Mouse (Mus musculus): ENCODE results near the gene Ckb. TPM values are rescaled to one million over a fixed set of nuclear protein-coding genes. Genes with fewer than 3 reads are reported as not detected.
A peak's percentile ranks its signal among the peaks of the same experiment; 100 is the strongest.

Gene Ckb
- polyA plus RNA-seq, 1 experiment from 2014 or later, result 1,830 TPM

- H3K36me3 ChIP-seq, result no peaks in the 10 kb centered on the region
- ATAC-seq (ENCODE audit: low FRiP score, low read depth), result no peak
- H3K4me1 ChIP-seq (replicated peaks), result peaks cover 30% of the 10 kb centered on the region
- no peaks in the 10 kb centered on the region for H3K9me3 ChIP-seq
- no peak overlapping the region for H3K4me3 ChIP-seq
- no peak overlapping the region for H3K27ac ChIP-seq (replicated peaks)
- H3K4me2 ChIP-seq, result no peak overlapping the region
- H3K9ac ChIP-seq, result no peak overlapping the region
- no peaks in the 10 kb centered on the region for H3K27me3 ChIP-seq
- WGBS, result 88% methylated on average over 6 of the region's 6 CpGs
Observed at GRCm38 (mm10) chr12:111675797-111676580, 3.9 kb upstream of the Ckb start.

- no peak for ATAC-seq (ENCODE audit: low FRiP score, low read depth)
- H3K27ac ChIP-seq (replicated peaks), result no peak overlapping the region
- no peak overlapping the region for H3K4me2 ChIP-seq
- H3K36me3 ChIP-seq, result 0 out of 2 replicates have a peak, but pooled peaks cover 5% of the 10 kb centered on the region
- H3K4me3 ChIP-seq, result no peak overlapping the region
- no peaks in the 10 kb centered on the region for H3K27me3 ChIP-seq
- WGBS, result 72% methylated on average over 2 of the region's 2 CpGs
- H3K4me1 ChIP-seq (replicated peaks), result peaks cover 40% of the 10 kb centered on the region
- no peak overlapping the region for H3K9ac ChIP-seq
- no peaks in the 10 kb centered on the region for H3K9me3 ChIP-seq
Observed at GRCm38 (mm10) chr12:111674850-111675486, 2.8 kb upstream of the Ckb start.

GRCm38 (mm10) chr12:111672581-111672980 is 443 bp upstream of the Ckb start:
- 9% methylated on average over 12 of the region's 12 CpGs for WGBS
- Histone ChIP-seq H3K4me1 (replicated peaks) (peaks cover 46% of the 10 kb centered on the region), H3K27ac (replicated peaks) (peak overlapping the region; percentile 94), H3K9me3 (no peaks in the 10 kb centered on the region), H3K4me3 (peak overlapping the region; percentile 84), H3K9ac (peak overlapping the region; percentile 98), H3K36me3 (peaks cover 6% of the 10 kb centered on the region; the same call in 1 of the 2 replicates), H3K27me3 (no peaks in the 10 kb centered on the region), H3K4me2 (peak overlapping the region; percentile 90)
- no peak; the same call in 1 of the 2 replicates for ATAC-seq (ENCODE audit: low FRiP score, low read depth)

GRCm38 (mm10) chr12:111671431-111671902 is 671 bp downstream of the Ckb start:
- peaks cover 40% of the 10 kb centered on the region for H3K4me1 ChIP-seq (replicated peaks)
- WGBS, result under 1% methylated on average over 34 of the region's 34 CpGs

GRCm38 (mm10) chr12:111670976-111671375 is 1.2 kb downstream of the Ckb start:
- 1% methylated on average over 35 of the region's 35 CpGs for WGBS
- peak overlapping the region; percentile 94 for H3K27ac ChIP-seq (replicated peaks)
- peak; percentile 2; the same call in 1 of the 2 replicates for ATAC-seq (ENCODE audit: low FRiP score, low read depth)

More at GRCm38 (mm10) chr12:111671431-111671902, 671 bp downstream of the Ckb start:
- peak; percentile 65 for ATAC-seq (ENCODE audit: low FRiP score, low read depth)
- Histone ChIP-seq H3K4me2 (peak overlapping the region; percentile 90), H3K27me3 (no peaks in the 10 kb centered on the region), H3K9me3 (no peaks in the 10 kb centered on the region), H3K9ac (peak overlapping the region; percentile 98), H3K36me3 (peaks cover 6% of the 10 kb centered on the region; the same call in 1 of the 2 replicates), H3K27ac (replicated peaks) (peak overlapping the region; percentile 94), H3K4me3 (peak overlapping the region; percentile 84)

GRCm38 (mm10) chr12:111670371-111670971 is 1.7 kb downstream of the Ckb start:
- WGBS, result 3% methylated on average over 25 of the region's 29 CpGs
- Histone ChIP-seq H3K9ac (peak overlapping the region; percentile 98), H3K4me2 (peak overlapping the region; percentile 90), H3K27ac (replicated peaks) (peak overlapping the region; percentile 94), H3K27me3 (no peaks in the 10 kb centered on the region), H3K4me3 (peak overlapping the region; percentile 84), H3K36me3 (peaks cover 6% of the 10 kb centered on the region; the same call in 1 of the 2 replicates), H3K4me1 (replicated peaks) (peaks cover 40% of the 10 kb centered on the region), H3K9me3 (no peaks in the 10 kb centered on the region)
- ATAC-seq (ENCODE audit: low FRiP score, low read depth), result no peak

More at GRCm38 (mm10) chr12:111670976-111671375, 1.2 kb downstream of the Ckb start:
- peak overlapping the region; percentile 90 for H3K4me2 ChIP-seq
- H3K27me3 ChIP-seq, result no peaks in the 10 kb centered on the region
- H3K9ac ChIP-seq, result peak overlapping the region; percentile 98
- peaks cover 6% of the 10 kb centered on the region; the same call in 1 of the 2 replicates for H3K36me3 ChIP-seq
- H3K4me1 ChIP-seq (replicated peaks), result peaks cover 40% of the 10 kb centered on the region
- H3K9me3 ChIP-seq, result no peaks in the 10 kb centered on the region
- peak overlapping the region; percentile 84 for H3K4me3 ChIP-seq

- Histone ChIP-seq H3K36me3 (peaks cover 6% of the 10 kb centered on the region; the same call in 1 of the 2 replicates), H3K9ac (peak overlapping the region; percentile 98), H3K4me3 (peak overlapping the region; percentile 84), H3K4me1 (replicated peaks) (peaks cover 40% of the 10 kb centered on the region), H3K27ac (replicated peaks) (peak overlapping the region; percentile 94), H3K4me2 (peak overlapping the region; percentile 90), H3K9me3 (no peaks in the 10 kb centered on the region), H3K27me3 (no peaks in the 10 kb centered on the region)
- no peak for ATAC-seq (ENCODE audit: low FRiP score, low read depth)
- whole genome bisulfite sequencing, result 34% methylated on average over 8 of the region's 8 CpGs
Observed at GRCm38 (mm10) chr12:111669961-111670360, 2.2 kb downstream of the Ckb start.

- Histone ChIP-seq H3K4me2 (peak overlapping the region; percentile 90), H3K36me3 (peaks cover 6% of the 10 kb centered on the region; the same call in 1 of the 2 replicates), H3K4me1 (replicated peaks) (peaks cover 40% of the 10 kb centered on the region), H3K4me3 (peak overlapping the region; percentile 84), H3K27ac (replicated peaks) (peak overlapping the region; percentile 81), H3K9ac (peak overlapping the region; percentile 98), H3K27me3 (no peaks in the 10 kb centered on the region), H3K9me3 (no peaks in the 10 kb centered on the region)
- no peak for ATAC-seq (ENCODE audit: low FRiP score, low read depth)
- WGBS, result 41% methylated on average over 23 of the region's 23 CpGs
Observed at GRCm38 (mm10) chr12:111669000-111669788, 2.9 kb downstream of the Ckb start.

GRCm38 (mm10) chr12:111668457-111668912 is 3.7 kb downstream of the Ckb start:
- peak overlapping the region; percentile 81 for H3K27ac ChIP-seq (replicated peaks)
- peak overlapping the region; percentile 84 for H3K4me3 ChIP-seq
- H3K4me1 ChIP-seq (replicated peaks), result peaks cover 40% of the 10 kb centered on the region
- no peaks in the 10 kb centered on the region for H3K9me3 ChIP-seq
- H3K27me3 ChIP-seq, result no peaks in the 10 kb centered on the region
- peak overlapping the region; percentile 98; the same call in 1 of the 2 replicates for H3K9ac ChIP-seq
- H3K4me2 ChIP-seq, result peak overlapping the region; percentile 90
- ATAC-seq (ENCODE audit: low FRiP score, low read depth), result peak; percentile 52; the same call in 1 of the 2 replicates
- peaks cover 6% of the 10 kb centered on the region; the same call in 1 of the 2 replicates for H3K36me3 ChIP-seq
- under 1% methylated on average over 8 of the region's 8 CpGs for WGBS

- Histone ChIP-seq H3K36me3 (peaks cover 6% of the 10 kb centered on the region; the same call in 1 of the 2 replicates), H3K27me3 (no peaks in the 10 kb centered on the region), H3K4me2 (no peak overlapping the region), H3K9me3 (no peaks in the 10 kb centered on the region), H3K27ac (replicated peaks) (no peak overlapping the region), H3K4me3 (no peak overlapping the region), H3K9ac (no peak overlapping the region), H3K4me1 (replicated peaks) (peaks cover 34% of the 10 kb centered on the region)
- ATAC-seq (ENCODE audit: low FRiP score, low read depth), result no peak
- 94% methylated on average over 5 of the region's 5 CpGs for WGBS
Observed at GRCm38 (mm10) chr12:111667421-111667820, 4.7 kb downstream of the Ckb start.

GRCm38 (mm10) chr12:111666380-111666779 is 5.8 kb downstream of the Ckb start:
- peaks cover 32% of the 10 kb centered on the region for H3K4me1 ChIP-seq (replicated peaks)
- no peak overlapping the region for H3K9ac ChIP-seq
- H3K4me2 ChIP-seq, result no peak overlapping the region
- ATAC-seq (ENCODE audit: low FRiP score, low read depth), result no peak
- peaks cover 10% of the 10 kb centered on the region; the same call in 1 of the 2 replicates for H3K36me3 ChIP-seq
- WGBS, result 82% methylated on average over 13 of the region's 13 CpGs
- no peak overlapping the region for H3K4me3 ChIP-seq
- H3K27me3 ChIP-seq, result no peaks in the 10 kb centered on the region
- no peaks in the 10 kb centered on the region for H3K9me3 ChIP-seq
- H3K27ac ChIP-seq (replicated peaks), result no peak overlapping the region
